Mouse (Mus musculus) bone marrow macrophage, adult 2 months (primary cell): ENCODE results near the gene Gm7030.

Experiments used
- CTCF ChIP-seq: IDR thresholded peaks from 2 replicates; pipeline ENCODE4 v1.5.1; 2012; ENCODE audit warnings: low read depth, mild to moderate bottlenecking, low read length, moderate library complexity
- POLR2A ChIP-seq: IDR thresholded peaks from 2 replicates; pipeline ENCODE4 v1.6.1; 2012; ENCODE audit warnings: mild to moderate bottlenecking, low read depth, low read length, borderline replicate concordance

GRCm38 (mm10) chr17:36145111-36145860 lies 16.1 kb upstream of the Gm7030 start:
- TF ChIP-seq CTCF (no peak), POLR2A (no peak)
